Mouse (Mus musculus) layer of hippocampus, adult 11-12 months (tissue): ENCODE data around the gene Prdx1.
"Not testable (repeated sequence)": the region's sequence is repeated elsewhere in the genome, so short reads cannot be mapped to it uniquely, and the experiment has no call there.

Experiments used
- DNase-seq: peaks from one replicate; pipeline ENCODE4 v3.0.0; 2022; ENCODE audit warnings: low spot score

Gene Prdx1

GRCm38 (mm10) chr4:116679141-116679540 lies 6.2 kb upstream of the Prdx1 start:
- no peak for DNase-seq

DNA sequence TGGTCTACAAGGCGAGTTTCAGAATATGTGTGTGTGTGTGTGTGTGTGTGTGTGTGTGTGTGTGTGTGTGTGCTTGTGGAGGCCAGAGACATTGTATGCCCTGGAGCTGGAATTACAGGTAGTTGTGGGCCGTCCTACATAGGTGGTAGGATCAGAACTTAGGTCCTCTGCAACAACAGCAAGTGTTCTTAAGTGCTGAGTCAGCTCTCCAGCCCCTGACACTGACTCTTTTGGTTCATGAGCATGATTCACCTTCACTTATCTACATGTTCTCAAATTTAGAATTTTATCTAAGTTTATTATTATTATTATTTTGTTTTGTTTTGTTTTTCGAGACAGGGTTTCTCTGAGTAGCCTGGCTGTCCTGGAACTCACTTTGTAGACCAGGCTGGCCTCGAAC lies 4.8 kb upstream of the Prdx1 start:
- not testable (repeated sequence) for DNase-seq

GRCm38 (mm10) chr4:116683957-116684356 lies 1.4 kb upstream of the Prdx1 start:
- DNase-seq: no peak

DNA sequence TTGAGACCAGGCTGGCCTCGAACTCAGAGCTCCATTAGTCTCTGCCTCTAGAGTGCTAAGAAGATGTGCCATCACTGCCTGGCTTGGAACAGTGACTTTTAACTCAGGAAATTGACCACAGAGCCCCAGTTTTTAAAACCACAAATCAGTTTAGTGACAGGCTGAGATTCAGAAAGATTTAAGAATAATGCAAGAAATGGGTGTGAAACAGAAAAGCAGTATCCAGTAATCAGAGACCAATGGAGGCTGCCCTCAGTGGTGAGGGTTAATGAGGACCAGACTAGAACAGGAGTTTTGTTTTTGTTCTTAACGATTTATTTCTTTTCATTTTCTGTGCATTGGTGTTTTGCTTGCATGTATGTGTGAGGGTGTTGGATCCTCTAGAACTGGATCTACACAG lies 679 bp upstream of the Prdx1 start:
- no peak for DNase-seq

GRCm38 (mm10) chr4:116687041-116687440 lies 1.7 kb downstream of the Prdx1 start:
- no peak for DNase-seq

- no peak for DNase-seq
Observed at GRCm38 (mm10) chr4:116689309-116689876, 4.0 kb downstream of the Prdx1 start.

- no peak for DNase-seq
Observed at GRCm38 (mm10) chr4:116692146-116692545, 6.8 kb downstream of the Prdx1 start.

- DNase-seq: no peak
Observed at GRCm38 (mm10) chr4:116693785-116694184, 8.4 kb downstream of the Prdx1 start.

DNA sequence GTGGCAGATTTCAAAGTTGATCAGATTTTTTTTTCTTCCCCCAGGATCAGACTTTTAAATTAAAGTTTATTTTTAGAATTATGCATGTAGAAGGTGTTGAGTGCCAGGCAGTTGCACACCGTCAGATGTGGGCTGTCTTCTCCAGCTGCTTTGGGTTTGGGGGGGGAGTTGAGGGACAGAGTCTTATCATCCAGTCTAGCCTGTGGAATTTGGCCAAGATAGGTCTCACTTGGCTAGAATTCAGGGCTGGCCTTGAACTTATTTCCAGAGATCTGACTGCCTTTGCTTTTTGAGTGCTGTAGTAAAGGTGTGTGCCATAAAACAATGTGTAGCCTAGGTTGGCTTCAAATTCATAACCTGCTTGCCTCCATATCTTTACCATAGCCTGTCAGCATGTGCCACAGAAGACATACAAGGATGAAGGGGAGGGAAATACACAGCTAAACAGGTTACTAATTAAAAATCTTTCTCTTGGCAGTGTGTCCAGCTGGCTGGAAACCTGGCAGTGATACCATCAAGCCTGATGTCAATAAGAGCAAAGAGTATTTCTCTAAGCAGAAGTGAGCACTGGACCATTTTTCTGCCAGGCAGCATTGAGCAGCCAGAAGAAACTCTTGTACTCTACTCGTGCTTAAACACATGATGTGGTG lies 13.5 kb downstream of the Prdx1 start:
- no peak for DNase-seq

GRCm38 (mm10) chr4:116700964-116701363 lies 15.6 kb downstream of the Prdx1 start:
- no peak for DNase-seq

GRCm38 (mm10) chr4:116703804-116704203 lies 18.5 kb downstream of the Prdx1 start:
- peak; percentile 58 for DNase-seq

DNA sequence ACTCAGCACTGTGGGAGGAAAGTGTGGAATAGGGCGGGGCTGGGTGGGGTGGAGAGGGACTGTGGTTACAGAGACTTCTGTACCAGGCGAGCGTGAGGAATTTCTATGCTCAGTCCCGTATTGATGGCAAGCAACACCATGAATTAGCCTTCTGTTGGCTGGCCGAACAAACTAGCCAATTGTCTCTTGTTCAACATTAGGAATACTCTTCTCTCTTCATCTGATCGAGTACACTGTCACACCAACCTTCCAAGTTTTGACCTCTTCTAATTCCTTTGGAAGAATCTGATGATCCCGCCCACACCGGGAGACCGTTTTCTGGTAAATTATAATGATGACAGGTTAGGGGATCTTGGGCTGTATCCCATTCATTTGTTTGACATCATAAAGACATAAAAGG lies 22.3 kb downstream of the Prdx1 start:
- peak; percentile 52 for DNase-seq

- DNase-seq: peak; percentile 96
Observed at GRCm38 (mm10) chr4:116708201-116708764, 22.9 kb downstream of the Prdx1 start, which contains the start of the genes Mmachc and Ccdc163. Mmachc (minus strand) TSS chr4:116708406. Ccdc163 (plus strand) TSS chr4:116708509.

- no peak for DNase-seq
Observed at GRCm38 (mm10) chr4:116708791-116709390, 23.5 kb downstream of the Prdx1 start.

DNA sequence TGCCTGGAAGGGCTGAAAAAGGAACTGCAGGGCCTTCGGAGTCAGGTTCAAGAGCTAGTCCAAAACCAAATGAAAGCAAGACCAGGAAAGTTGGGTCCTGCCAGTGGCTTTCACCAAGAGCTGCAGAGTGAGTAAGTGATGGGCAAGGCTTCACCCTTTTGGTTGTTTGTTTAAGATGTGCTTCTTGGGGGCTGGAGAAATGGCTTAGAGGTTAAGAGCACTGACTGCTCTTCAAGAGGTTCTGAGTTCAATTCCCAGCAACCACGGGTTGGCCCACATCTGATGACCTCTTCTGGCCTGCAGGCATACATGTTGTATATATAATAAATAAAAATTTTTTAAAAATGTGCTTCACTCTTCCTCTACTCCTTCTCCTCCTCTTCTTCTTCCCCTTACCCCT lies 24.8 kb downstream of the Prdx1 start:
- DNase-seq: no peak

DNA sequence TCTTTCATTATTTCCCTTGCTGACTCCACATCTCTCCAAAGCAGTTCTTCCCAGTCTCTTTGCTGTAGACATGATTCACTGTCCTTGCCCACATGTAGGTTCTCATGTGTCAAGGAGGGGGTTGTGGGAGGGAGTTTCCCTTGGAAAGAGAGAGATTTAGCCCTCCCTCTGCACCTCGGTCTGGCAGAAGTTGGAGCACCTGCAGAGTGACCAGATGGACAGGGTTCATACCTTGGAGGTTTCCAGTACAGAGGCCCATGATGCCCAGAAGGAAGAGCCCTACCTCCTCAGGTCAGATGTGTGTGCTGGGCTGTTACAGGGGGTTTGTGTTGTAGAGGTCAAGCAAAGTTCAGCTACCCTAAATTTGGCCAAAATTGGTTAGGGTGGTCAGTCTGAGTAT lies 27.2 kb downstream of the Prdx1 start:
- DNase-seq: no peak

DNA sequence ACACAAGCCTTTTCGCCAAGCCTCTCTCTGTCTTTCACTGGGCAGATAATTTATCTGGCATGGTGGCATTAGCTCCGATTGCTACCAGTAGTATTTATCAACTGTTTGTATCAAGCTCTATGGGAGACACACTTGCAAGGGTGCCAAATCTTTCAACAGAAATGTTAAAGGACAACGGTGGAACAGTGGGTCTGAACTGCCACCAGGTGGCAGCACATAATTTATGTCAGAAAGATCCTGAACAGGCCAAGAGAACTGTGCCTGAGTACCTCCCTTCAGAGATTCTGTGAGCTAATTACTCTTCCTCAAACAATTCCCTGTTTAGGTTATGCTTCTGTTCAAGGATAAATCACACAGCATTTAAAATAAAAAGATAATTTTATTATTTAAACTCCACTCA lies 34.1 kb downstream of the Prdx1 start:
- DNase-seq: peak; percentile 78

GRCm38 (mm10) chr4:116720343-116721097 lies 35.2 kb downstream of the Prdx1 start, which contains the start of gene Tesk2:
Tesk2 (plus strand) TSS chr4:116720948.
- DNase-seq: peak; percentile 96

DNA sequence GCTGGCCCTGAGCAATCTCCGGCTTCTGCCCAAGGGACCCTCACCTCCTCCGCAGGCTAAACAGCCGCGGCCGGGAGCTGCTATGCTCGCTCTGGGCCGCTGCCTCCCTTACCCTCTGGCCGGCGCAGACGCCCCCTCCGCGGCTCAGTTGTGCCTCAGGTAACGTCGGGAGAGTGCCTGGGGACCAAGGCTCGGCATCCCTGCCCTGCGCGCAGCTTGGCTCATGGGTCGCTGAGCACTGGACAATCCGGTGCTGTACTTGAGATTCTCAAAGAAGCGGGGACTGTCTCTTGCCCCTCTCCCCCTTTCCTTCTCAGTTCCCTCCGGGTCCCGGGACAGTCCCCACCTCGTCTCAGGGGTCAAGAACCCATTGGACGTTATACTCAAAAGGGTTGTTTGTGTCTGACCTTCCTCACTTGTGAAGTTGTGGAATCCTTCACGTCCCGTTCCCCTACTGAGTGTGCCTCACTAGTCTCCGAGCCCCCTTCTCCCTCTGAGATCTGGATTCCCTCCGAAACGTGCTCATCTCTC lies 35.8 kb downstream of the Prdx1 start:
- DNase-seq: no peak

DNA sequence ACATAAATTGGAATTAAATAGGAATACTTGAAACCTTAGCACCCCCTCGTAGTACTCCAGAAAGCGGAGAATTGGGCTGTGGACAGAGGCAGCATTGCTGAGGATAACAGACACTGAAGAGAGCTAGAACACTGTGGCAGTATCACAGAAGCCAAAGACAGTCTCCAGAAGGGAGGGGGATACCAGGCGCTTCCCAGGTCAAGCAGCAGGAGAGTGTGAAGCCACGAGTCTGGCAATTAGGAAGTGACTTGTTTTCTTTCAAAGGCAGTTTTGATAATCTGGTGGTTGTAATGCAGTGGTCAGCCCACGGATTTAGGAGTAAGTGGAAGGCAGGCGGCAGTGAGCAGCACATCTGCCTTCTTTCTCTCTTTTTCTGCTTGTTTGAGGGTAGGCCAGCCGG lies 36.9 kb downstream of the Prdx1 start:
- no peak for DNase-seq

GRCm38 (mm10) chr4:116725444-116725843 lies 40.1 kb downstream of the Prdx1 start:
- no peak for DNase-seq

DNA sequence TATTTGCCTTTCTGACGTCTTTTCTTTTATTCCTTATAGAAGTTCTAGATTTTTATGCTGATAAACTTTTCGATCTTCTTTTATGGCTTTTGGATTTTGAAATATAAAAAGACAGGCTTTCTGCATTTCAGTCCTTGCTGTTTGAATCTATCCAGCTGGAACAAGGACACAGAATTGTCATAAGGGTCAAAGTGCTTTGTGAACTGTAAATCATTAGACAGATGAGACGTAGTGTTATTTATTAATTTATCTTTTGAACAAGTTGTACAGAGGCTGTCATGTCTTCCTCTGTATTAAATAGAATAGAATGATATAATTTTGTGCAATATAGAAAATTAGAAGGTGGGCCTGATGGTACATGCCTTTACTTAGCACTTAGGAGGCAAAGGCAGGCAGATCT lies 42.1 kb downstream of the Prdx1 start:
- no peak for DNase-seq
